Mouse (Mus musculus): ENCODE measurements around the gene Slc35f6. TPM values are rescaled to one million over a fixed set of nuclear protein-coding genes. Genes with fewer than 3 reads are reported as not detected.

The Slc35f6 gene
- 18.1 TPM for polyA plus RNA-seq (2015; fragmentation: Illumina TruSeq; extraction: RNeasy Lipid Tissue Mini Kit (QIAGEN cat#74804); ENCODE audit: insufficient read depth, low replicate concordance)

DNA sequence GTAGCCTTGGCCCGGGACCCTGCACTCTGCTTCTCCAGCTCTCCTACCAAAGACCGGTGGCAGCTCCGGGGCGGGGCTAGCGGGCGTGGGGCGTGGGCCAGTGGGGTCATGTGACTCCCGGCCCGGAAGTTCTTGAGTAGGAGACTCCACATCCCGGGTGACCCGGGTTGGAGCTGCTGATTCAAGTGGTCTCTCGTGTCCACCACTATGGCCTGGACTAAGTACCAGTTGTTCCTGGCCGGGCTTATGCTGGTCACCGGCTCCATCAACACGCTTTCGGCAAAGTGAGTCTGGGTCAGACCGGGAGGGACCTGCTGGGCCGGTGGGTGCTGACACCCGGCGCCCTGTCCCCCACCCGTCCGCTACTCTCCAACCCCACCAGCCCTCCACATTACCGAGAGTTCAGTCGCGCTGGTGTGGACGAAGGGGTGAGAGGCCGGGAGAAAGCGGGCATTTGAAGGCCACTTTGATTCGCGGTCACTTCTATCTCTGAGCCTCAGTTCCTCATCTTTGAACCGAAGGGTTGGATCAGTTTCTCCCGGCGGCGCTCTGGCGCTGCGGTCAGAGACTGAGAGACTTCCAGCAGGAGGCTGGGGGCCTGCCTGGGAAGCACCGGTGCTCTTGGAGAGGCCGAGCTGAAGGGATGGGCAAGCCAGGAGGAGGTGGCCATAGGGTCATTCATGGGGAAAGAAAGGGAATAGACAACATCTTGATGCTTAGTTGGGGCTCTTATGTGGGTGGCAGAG, at the start of gene Slc35f6:
Gene Slc35f6 (plus strand): TSS at position 119 of the 746 bp plus-strand sequence.

DNA sequence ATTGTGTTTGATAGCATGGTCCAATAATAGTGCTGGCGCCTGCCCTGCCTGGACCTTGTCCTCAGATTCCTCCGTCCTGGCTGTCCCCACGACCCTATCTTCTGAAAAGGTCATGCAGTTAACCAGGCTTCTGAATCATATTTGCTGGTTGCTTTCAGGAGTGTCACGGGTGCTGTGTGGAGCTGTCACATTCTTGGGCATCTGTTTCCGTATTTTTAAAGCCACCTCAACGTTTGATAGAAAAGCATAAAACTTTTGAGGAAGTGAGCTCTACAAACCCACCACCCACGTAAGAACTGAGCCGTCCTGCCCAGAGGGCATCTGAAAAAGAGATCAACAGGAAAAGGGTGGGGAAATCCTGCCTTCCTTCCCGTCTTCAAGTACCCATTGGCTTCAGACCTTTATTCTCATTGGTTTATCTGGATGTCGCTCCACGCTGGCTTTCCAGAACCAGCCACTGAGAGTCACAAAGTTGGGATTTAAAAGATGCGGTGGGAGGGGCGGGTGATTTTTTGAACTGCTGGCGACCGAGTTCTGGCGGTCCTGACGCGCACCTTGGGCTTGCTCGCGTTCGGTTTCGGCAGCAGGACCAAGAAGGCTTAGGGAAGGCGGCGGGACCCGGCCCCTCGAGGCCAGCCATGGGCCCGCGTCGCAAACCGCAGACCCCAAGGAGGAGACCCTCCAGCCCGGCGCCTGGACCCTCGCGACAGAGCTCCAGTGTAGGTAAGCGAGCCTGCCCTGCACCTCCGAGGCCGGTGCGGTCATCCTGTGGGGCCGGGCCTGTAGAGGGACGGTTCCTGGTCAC, 18.9 kb downstream of the Slc35f6 start, which contains the start of gene Cenpa:
Gene Cenpa (plus strand): TSS at position 387 of the 805 bp plus-strand sequence.

Other genes starting within 250 kb of the Slc35f6 start
- not detected for gene Otof, start 186.0 kb upstream of the Slc35f6 start, polyA plus RNA-seq (2015; fragmentation: Illumina TruSeq; extraction: RNeasy Lipid Tissue Mini Kit (QIAGEN cat#74804); ENCODE audit: insufficient read depth, low replicate concordance)
- gene 1700001C02Rik, start 181.9 kb upstream of the Slc35f6 start, polyA plus RNA-seq (2015; fragmentation: Illumina TruSeq; extraction: RNeasy Lipid Tissue Mini Kit (QIAGEN cat#74804); ENCODE audit: insufficient read depth, low replicate concordance): not detected
- gene Cib4, start 102.1 kb upstream of the Slc35f6 start, polyA plus RNA-seq (2015; fragmentation: Illumina TruSeq; extraction: RNeasy Lipid Tissue Mini Kit (QIAGEN cat#74804); ENCODE audit: insufficient read depth, low replicate concordance): not detected
- gene Kcnk3, start 59.8 kb upstream of the Slc35f6 start, polyA plus RNA-seq (2015; fragmentation: Illumina TruSeq; extraction: RNeasy Lipid Tissue Mini Kit (QIAGEN cat#74804); ENCODE audit: insufficient read depth, low replicate concordance): 1.4 TPM
- gene Cenpa, start 18.8 kb downstream of the Slc35f6 start, polyA plus RNA-seq (2015; fragmentation: Illumina TruSeq; extraction: RNeasy Lipid Tissue Mini Kit (QIAGEN cat#74804); ENCODE audit: insufficient read depth, low replicate concordance): 67.7 TPM
- gene Dpysl5, start 63.6 kb downstream of the Slc35f6 start, polyA plus RNA-seq (2015; fragmentation: Illumina TruSeq; extraction: RNeasy Lipid Tissue Mini Kit (QIAGEN cat#74804); ENCODE audit: insufficient read depth, low replicate concordance): 0.04 TPM
- gene Mapre3, start 166.7 kb downstream of the Slc35f6 start, polyA plus RNA-seq (2015; fragmentation: Illumina TruSeq; extraction: RNeasy Lipid Tissue Mini Kit (QIAGEN cat#74804); ENCODE audit: insufficient read depth, low replicate concordance): 10.2 TPM
- 22.5 TPM for gene Tmem214, start 220.1 kb downstream of the Slc35f6 start, polyA plus RNA-seq (2015; fragmentation: Illumina TruSeq; extraction: RNeasy Lipid Tissue Mini Kit (QIAGEN cat#74804); ENCODE audit: insufficient read depth, low replicate concordance)
- gene Agbl5, start 240.8 kb downstream of the Slc35f6 start, polyA plus RNA-seq (2015; fragmentation: Illumina TruSeq; extraction: RNeasy Lipid Tissue Mini Kit (QIAGEN cat#74804); ENCODE audit: insufficient read depth, low replicate concordance): 9.6 TPM